Mouse (Mus musculus): ENCODE data around the gene Fer1l4. TPM values are rescaled to one million over a fixed set of nuclear protein-coding genes. Genes with fewer than 3 reads are reported as not detected.

Gene Fer1l4
- polyA plus RNA-seq (2012; ENCODE audit: insufficient read depth, insufficient read length, low replicate concordance, missing spikeins) = not detected in 2 replicates

GRCm38 (mm10) chr2:156052816-156053215, at the start of gene Fer1l4:
Fer1l4 (minus strand) TSS chr2:156052947.
- Histone ChIP-seq H3K4me1 (ENCODE audit: control insufficient read depth, insufficient read depth, low read length) (peaks cover 3% of the 10 kb centered on the region; the same call in 1 of the 2 replicates), H3K4me3 (ENCODE audit: insufficient read depth, low read depth, low read length) (no peak within 1 kb of the TSS), H3K27ac (ENCODE audit: insufficient read depth, low read depth, low read length) (no peak within 1 kb of the TSS)
- 91% methylated on average over 9 of the region's 9 CpGs for WGBS
- TF ChIP-seq POLR2A (IDR thresholded peaks at IDR 0.05; ENCODE audit: insufficient read depth, low read depth, low read length) = no peak
- TF ChIP-seq CTCF (IDR thresholded peaks at IDR 0.05; ENCODE audit: insufficient read depth, low read depth, low read length) = no peak

DNA sequence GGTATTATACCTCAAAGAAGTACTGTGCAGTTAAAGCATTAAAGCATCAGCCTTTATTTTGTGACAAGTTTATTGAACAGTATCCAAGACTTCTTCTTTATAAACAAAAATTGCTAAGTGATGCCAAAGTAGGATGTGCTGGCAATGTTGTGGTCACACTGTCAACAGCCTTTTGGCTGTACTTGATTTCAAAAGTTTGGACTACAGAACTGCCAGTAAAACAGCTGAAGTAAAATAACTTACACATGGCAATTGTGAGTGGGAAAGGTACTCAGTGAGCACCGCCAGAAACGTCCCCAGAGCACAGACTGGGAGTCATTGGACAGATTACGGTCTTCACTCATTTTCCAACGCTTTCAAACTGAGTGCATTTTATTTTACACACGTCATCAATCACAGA, 39.2 kb upstream of the Fer1l4 start:
- TF ChIP-seq POLR2A (IDR thresholded peaks at IDR 0.05; ENCODE audit: insufficient read depth, low read depth, low read length) = no peak
- TF ChIP-seq CTCF (IDR thresholded peaks at IDR 0.05; ENCODE audit: insufficient read depth, low read depth, low read length) = no peak
- H3K4me1 ChIP-seq (ENCODE audit: control insufficient read depth, insufficient read depth, low read length) = no peaks in the 10 kb centered on the region
- 53% methylated on average over 5 of the region's 5 CpGs for WGBS
- no peak overlapping the region for H3K4me3 ChIP-seq (ENCODE audit: insufficient read depth, low read depth, low read length)
- no peak overlapping the region for H3K27ac ChIP-seq (ENCODE audit: insufficient read depth, low read depth, low read length)

DNA sequence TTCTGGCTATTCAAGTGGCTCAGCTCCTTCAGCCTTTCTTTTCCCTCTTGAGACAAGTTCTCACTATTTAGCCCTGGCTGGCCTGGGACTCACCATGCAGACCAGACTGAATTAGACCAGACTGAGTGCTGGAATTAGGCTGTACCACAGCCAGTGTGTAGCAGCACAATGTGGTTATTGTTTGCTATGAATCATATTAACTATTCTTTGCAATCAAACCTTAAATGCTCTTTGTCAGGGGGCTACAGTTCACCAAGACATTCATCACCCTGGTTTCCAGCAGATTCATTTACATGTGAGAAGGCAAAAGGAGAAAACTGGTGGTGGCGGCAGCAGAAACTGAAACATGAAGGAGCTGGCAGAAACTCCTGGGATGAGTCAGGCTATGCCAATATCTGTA, 37.1 kb upstream of the Fer1l4 start:
- TF ChIP-seq CTCF (IDR thresholded peaks at IDR 0.05; ENCODE audit: insufficient read depth, low read depth, low read length) (no peak), POLR2A (IDR thresholded peaks at IDR 0.05; ENCODE audit: insufficient read depth, low read depth, low read length) (no peak)
- WGBS = 45% methylated on average over 1 of the region's 1 CpGs
- Histone ChIP-seq H3K27ac (ENCODE audit: insufficient read depth, low read depth, low read length) (no peak overlapping the region), H3K4me3 (ENCODE audit: insufficient read depth, low read depth, low read length) (no peak overlapping the region), H3K4me1 (ENCODE audit: control insufficient read depth, insufficient read depth, low read length) (peaks cover 2% of the 10 kb centered on the region)

DNA sequence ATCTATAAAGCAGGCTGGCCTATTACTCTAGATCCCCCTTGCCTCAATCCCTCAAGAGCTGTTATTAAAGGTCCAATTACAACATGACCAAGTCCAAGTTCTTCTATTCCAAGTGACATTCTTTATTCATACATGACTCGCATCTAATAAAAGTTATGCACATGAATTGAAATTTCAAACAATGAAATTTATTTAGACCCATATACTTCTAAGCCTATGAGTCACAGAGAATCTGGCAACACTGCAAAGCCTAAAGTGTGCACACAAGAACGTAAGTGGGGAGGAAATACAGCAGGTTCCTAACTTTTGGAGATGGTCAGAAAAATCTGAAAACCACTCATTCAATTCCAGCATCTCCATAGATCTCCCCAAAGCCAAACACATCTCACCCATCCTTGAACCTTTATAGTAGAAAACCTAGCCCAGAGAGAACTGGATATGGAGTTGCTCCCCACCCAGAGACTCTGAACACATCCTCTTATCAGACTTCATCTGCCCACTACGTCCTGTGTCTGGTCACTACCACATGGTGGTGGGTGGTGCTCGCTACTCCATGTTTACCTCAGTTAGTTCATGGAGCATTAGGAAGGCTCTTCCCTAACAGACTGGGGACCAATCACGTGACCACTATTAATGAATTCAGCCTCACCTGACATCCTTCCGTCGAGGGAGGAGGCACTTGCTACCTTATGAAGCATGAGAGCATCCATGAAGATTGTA, 34.8 kb upstream of the Fer1l4 start:
- Histone ChIP-seq H3K27ac (ENCODE audit: insufficient read depth, low read depth, low read length) (no peak overlapping the region), H3K4me1 (ENCODE audit: control insufficient read depth, insufficient read depth, low read length) (peaks cover 5% of the 10 kb centered on the region), H3K4me3 (ENCODE audit: insufficient read depth, low read depth, low read length) (no peak overlapping the region)
- 86% methylated on average over 7 of the region's 7 CpGs for WGBS
- TF ChIP-seq POLR2A (IDR thresholded peaks at IDR 0.05; ENCODE audit: insufficient read depth, low read depth, low read length) (no peak), CTCF (IDR thresholded peaks at IDR 0.05; ENCODE audit: insufficient read depth, low read depth, low read length) (no peak)

DNA sequence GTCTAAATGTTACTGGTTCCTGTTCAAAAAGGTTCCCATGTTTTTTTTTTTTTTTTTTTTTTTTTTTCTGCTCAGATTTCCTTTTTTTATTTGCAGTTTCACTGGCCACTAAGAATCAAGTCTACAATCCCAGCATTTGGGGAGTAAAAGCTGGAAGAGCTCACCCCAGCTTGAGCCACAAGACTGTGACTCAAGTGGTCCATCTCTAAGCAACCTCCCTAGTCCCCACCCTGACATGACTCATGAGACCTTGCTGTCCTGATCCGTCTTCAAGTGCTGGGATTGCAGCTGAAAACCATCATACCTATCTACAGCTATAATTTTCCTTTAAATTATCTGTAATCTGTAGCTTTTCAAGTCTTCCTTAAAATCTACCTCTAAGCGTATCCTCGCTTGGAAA, 31.8 kb upstream of the Fer1l4 start:
- Histone ChIP-seq H3K27ac (ENCODE audit: insufficient read depth, low read depth, low read length) (no peak overlapping the region), H3K4me1 (ENCODE audit: control insufficient read depth, insufficient read depth, low read length) (peaks cover 14% of the 10 kb centered on the region), H3K4me3 (ENCODE audit: insufficient read depth, low read depth, low read length) (no peak overlapping the region)
- WGBS = 66% methylated on average over 3 of the region's 3 CpGs
- TF ChIP-seq CTCF (IDR thresholded peaks at IDR 0.05; ENCODE audit: insufficient read depth, low read depth, low read length) = no peak
- TF ChIP-seq POLR2A (IDR thresholded peaks at IDR 0.05; ENCODE audit: insufficient read depth, low read depth, low read length) = no peak

GRCm38 (mm10) chr2:156080391-156080790, 27.6 kb upstream of the Fer1l4 start:
- Histone ChIP-seq H3K27ac (ENCODE audit: insufficient read depth, low read depth, low read length) (no peak overlapping the region), H3K4me1 (ENCODE audit: control insufficient read depth, insufficient read depth, low read length) (peaks cover 15% of the 10 kb centered on the region), H3K4me3 (ENCODE audit: insufficient read depth, low read depth, low read length) (no peak overlapping the region)
- no peak for TF ChIP-seq POLR2A (IDR thresholded peaks at IDR 0.05; ENCODE audit: insufficient read depth, low read depth, low read length)
- TF ChIP-seq CTCF (IDR thresholded peaks at IDR 0.05; ENCODE audit: insufficient read depth, low read depth, low read length) = no peak
- WGBS = 81% methylated on average over 7 of the region's 7 CpGs

DNA sequence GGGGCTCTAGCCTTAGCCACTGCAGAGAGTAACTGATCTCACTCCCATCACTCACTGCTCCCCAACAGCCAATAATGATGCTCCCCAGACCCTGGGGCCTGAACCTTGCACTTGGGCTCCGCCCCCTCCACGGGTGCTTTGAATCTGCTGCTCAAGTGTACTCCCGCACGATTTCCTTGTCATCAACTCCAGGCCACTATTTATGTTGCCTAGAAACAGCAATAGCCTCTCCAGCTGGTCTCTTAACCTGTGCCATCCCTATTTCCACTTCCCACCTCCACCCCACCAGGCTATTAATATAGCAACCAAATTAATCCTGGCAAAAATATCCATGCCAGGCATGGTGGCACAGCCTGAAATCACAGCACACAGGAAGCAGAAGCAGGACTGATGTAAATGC, 26.9 kb upstream of the Fer1l4 start:
- 32% methylated on average over 4 of the region's 4 CpGs for WGBS
- no peak overlapping the region for H3K27ac ChIP-seq (ENCODE audit: insufficient read depth, low read depth, low read length)
- TF ChIP-seq POLR2A (IDR thresholded peaks at IDR 0.05; ENCODE audit: insufficient read depth, low read depth, low read length) (no peak), CTCF (IDR thresholded peaks at IDR 0.05; ENCODE audit: insufficient read depth, low read depth, low read length) (no peak)

DNA sequence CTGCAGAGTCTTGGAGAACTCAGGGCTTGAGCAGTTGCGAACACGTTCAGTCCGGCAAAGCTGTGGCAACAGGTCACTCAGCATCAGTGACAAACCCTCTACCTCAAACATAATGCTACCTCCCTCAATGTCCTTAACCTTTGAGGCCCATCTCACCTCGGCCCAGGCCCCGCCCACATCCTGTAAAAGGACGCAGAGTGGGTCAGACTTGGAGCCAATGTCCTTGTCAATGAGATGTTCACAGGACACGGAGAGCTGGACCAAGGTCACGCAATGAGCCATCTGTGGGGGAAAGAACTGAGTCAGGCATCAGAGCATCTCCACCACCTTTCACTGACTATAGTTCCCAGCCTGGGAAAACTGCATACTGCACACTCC, 26.4 kb upstream of the Fer1l4 start:
- Histone ChIP-seq H3K4me3 (ENCODE audit: insufficient read depth, low read depth, low read length) (no peak overlapping the region), H3K27ac (ENCODE audit: insufficient read depth, low read depth, low read length) (no peak overlapping the region), H3K4me1 (ENCODE audit: control insufficient read depth, insufficient read depth, low read length) (peaks cover 12% of the 10 kb centered on the region)
- TF ChIP-seq CTCF (IDR thresholded peaks at IDR 0.05; ENCODE audit: insufficient read depth, low read depth, low read length) (no peak), POLR2A (IDR thresholded peaks at IDR 0.05; ENCODE audit: insufficient read depth, low read depth, low read length) (no peak)
- 88% methylated on average over 8 of the region's 8 CpGs for WGBS

More for the DNA sequence above, 26.9 kb upstream of the Fer1l4 start:
- H3K4me1 ChIP-seq (ENCODE audit: control insufficient read depth, insufficient read depth, low read length) = peaks cover 12% of the 10 kb centered on the region
- H3K4me3 ChIP-seq (ENCODE audit: insufficient read depth, low read depth, low read length) = no peak overlapping the region

DNA sequence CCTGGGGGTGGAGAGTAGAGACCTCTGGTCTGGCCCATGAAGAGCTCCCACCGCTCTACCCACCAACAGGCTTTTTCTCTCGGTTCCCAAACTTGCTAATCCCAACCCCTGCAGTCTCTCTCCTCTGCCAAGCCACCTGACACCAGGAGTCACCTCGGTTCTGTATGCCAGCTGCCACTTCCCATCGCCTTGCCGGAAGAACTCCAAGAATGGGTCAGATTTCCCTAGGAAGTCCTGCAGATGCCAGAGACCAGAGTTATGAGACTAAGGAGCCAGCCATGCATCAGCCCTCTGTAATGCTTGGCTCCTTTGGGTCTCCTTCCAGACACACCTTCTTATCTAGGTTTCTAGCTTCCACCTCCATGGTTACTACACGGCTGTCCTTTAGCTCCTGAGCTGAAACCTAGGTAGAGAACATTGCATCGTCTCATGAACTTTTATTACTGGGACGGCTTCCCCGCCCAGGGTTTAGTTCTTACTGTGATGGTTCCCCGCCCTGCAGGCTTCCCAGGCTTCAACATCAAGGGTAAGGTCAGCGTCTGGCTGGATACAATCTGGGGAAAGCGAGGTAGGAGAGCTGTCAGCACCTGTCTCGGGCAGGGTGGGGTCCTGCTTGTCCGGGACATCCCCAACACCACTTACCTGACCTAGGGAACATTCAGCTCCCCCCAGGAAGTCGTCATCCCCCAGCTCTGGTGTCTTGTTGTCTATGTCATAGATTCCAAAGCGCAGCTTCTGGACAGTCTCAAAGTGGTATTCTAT, 25.9 kb upstream of the Fer1l4 start:
- WGBS = 90% methylated on average over 16 of the region's 16 CpGs
- Histone ChIP-seq H3K4me1 (ENCODE audit: control insufficient read depth, insufficient read depth, low read length) (peaks cover 12% of the 10 kb centered on the region), H3K27ac (ENCODE audit: insufficient read depth, low read depth, low read length) (no peak overlapping the region), H3K4me3 (ENCODE audit: insufficient read depth, low read depth, low read length) (no peak overlapping the region)
- TF ChIP-seq POLR2A (IDR thresholded peaks at IDR 0.05; ENCODE audit: insufficient read depth, low read depth, low read length) = no peak
- no peak for TF ChIP-seq CTCF (IDR thresholded peaks at IDR 0.05; ENCODE audit: insufficient read depth, low read depth, low read length)
